Mouse (Mus musculus): Measurements from ENCODE around the gene Pcx.

- TF ChIP-seq CTCF (IDR thresholded peaks at IDR 0.05; ENCODE audit: low read depth) (no peak), EP300 (optimal IDR thresholded peaks at IDR 0.05) (no peak)
These were observed 97.1 kb downstream of the Pcx start for GRCm38 (mm10) chr19:4607406-4607805.

Measured in stomach, postnatal 0 days (tissue).